Mouse (Mus musculus): ENCODE results near the gene Ms4a1. TPM values are rescaled to one million over a fixed set of nuclear protein-coding genes. Genes with fewer than 3 reads are reported as not detected.

The Ms4a1 gene
- polyA plus RNA-seq (2017; shearing (Covaris generic)), result 0.41 TPM

GRCm38 (mm10) chr19:11266052-11266845 lies at the start of gene Ms4a1:
Ms4a1 (minus strand) TSS chr19:11266241.

DNA sequence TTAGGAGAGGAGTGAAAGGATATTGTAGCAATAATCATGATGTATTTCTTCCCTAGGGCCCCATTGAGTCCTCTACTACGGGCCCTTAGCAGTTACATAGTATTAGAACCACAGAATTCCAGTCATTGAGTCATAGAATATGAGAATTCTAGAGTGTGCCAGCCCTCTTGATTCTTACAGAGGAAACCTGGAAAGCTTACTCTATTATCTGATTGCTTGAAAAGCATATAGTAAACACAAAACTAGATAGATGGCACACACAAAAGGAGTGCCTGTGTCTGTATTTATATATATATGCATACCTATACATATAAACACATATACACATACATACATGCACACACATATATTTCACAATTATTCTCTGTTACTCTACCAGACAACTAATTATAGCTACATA lies 48.3 kb upstream of the Ms4a1 start, which contains the start of gene Ms4a14:
Gene Ms4a14 (minus strand): TSS at position 101 of the 400 bp plus-strand sequence.

DNA sequence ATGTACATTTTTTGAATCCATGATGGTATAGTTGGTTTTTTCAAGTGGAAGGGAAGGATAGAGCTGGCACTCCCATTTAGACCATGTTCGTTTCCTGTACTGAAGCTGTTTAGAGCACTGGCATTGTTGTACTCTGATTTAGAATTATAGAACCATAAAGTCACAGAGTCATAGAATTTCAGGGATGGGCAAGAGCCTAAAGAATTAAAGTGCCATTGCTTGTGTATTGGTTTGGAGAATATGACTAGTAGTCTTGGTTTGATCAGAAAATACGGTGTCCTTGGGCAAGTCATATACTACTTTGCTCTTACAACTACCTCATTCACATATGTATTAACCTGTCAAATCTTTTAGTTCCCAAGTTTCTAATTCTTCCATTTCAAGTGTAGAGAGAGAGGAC lies 17.7 kb upstream of the Ms4a1 start, which contains the start of gene Ms4a5:
Gene Ms4a5 (minus strand): TSS at position 101 of the 400 bp plus-strand sequence.

DNA sequence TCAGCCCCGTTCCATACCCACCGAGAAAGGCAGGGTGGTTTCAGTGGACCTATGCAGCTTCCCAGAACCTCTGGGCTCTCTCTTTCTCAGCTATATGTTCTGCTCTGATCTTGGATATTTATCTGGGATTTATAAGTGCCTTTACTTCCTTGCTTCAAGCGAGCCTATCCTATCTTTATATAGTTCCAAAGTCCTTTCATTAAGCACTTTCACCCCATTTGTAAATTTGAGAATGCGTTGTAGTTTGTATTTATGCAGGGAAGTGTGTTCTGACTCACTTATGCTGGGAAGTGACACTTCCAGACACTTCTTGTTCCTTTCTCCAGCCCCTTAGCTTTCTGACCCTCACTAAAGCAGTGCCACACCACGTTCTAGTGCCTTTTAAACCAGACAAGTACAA lies 33.7 kb downstream of the Ms4a1 start, which contains the start of gene Ms4a12:
Gene Ms4a12 (minus strand): TSS at position 101 of the 400 bp plus-strand sequence.

Other genes with a start within 250 kb of the Ms4a1 start
- not detected for gene Ms4a18, start 248.2 kb downstream of the Ms4a1 start, polyA plus RNA-seq (2017; shearing (Covaris generic))
- 1.1 TPM for gene Ms4a8a, start 185.1 kb downstream of the Ms4a1 start, polyA plus RNA-seq (2017; shearing (Covaris generic))
- not detected for gene 1700017D01Rik, start 135.4 kb downstream of the Ms4a1 start, polyA plus RNA-seq (2017; shearing (Covaris generic))
- gene 1700025F22Rik, start 100.9 kb downstream of the Ms4a1 start, polyA plus RNA-seq (2017; shearing (Covaris generic)), result not detected
- gene Ms4a13, start 69.5 kb downstream of the Ms4a1 start, polyA plus RNA-seq (2017; shearing (Covaris generic)), result not detected
- not detected for gene Ms4a12, start 33.8 kb downstream of the Ms4a1 start, polyA plus RNA-seq (2017; shearing (Covaris generic))
- gene Ms4a5, start 17.6 kb upstream of the Ms4a1 start, polyA plus RNA-seq (2017; shearing (Covaris generic)), result not detected
- not detected for gene Ms4a14, start 48.2 kb upstream of the Ms4a1 start, polyA plus RNA-seq (2017; shearing (Covaris generic))
- gene Ms4a7, start 69.9 kb upstream of the Ms4a1 start, polyA plus RNA-seq (2017; shearing (Covaris generic)), result not detected
- gene Ms4a4a, start 109.3 kb upstream of the Ms4a1 start, polyA plus RNA-seq (2017; shearing (Covaris generic)), result 6.5 TPM
- gene Ms4a4c, start 138.5 kb upstream of the Ms4a1 start, polyA plus RNA-seq (2017; shearing (Covaris generic)), result 178 TPM
- 2,892 TPM for gene Ms4a4b, start 177.3 kb upstream of the Ms4a1 start, polyA plus RNA-seq (2017; shearing (Covaris generic))
- 7.2 TPM for gene Ms4a6c, start 203.1 kb upstream of the Ms4a1 start, polyA plus RNA-seq (2017; shearing (Covaris generic))
- gene Gm8369, start 219.7 kb upstream of the Ms4a1 start, polyA plus RNA-seq (2017; shearing (Covaris generic)), result 506 TPM